Mouse (Mus musculus): ENCODE results near the gene Pecam1. TPM values are rescaled to one million over a fixed set of nuclear protein-coding genes. Genes with fewer than 3 reads are reported as not detected.

Gene Pecam1
- total and polyA plus RNA-seq, 2 experiments from 2014 or later, result 63.2 to 126 TPM

- 86% methylated on average over 10 of the region's 10 CpGs for WGBS
- no peak for ATAC-seq (ENCODE audit: insufficient read depth, low read depth)
Measured at GRCm38 (mm10) chr11:106724176-106724915, 26.1 kb downstream of the Pecam1 start.

GRCm38 (mm10) chr11:106723611-106724125, 26.8 kb downstream of the Pecam1 start:
- Histone ChIP-seq H3K4me1 (ENCODE audit: control insufficient read depth, insufficient read depth) (0 out of 2 replicates have a peak, but pooled peaks cover 10% of the 10 kb centered on the region), H3K4me2 (ENCODE audit: low read depth, low read length) (no peak overlapping the region), H3K27ac (ENCODE audit: low read depth) (no peak overlapping the region), H3K4me3 (ENCODE audit: low read depth, low read length) (no peak overlapping the region), H3K27me3 (ENCODE audit: control insufficient read depth, insufficient read depth, low read length) (no peaks in the 10 kb centered on the region), H3K36me3 (replicated peaks; ENCODE audit: control insufficient read depth, insufficient read depth, low read length) (no peaks in the 10 kb centered on the region), H3K9ac (replicated peaks; ENCODE audit: low read depth, low read length) (no peak overlapping the region), H3K9me3 (replicated peaks; ENCODE audit: control insufficient read depth, low read length) (no peaks in the 10 kb centered on the region)
- TF ChIP-seq CTCF (IDR thresholded peaks at IDR 0.05; ENCODE audit: low read depth), result no peak
- no peak for TF ChIP-seq EP300 (IDR thresholded peaks at IDR 0.05; ENCODE audit: low read depth)
- 69% methylated on average over 15 of the region's 15 CpGs for WGBS
- ATAC-seq (ENCODE audit: insufficient read depth, low read depth) (no peak), DNase-seq (ENCODE audit: low spot score) (no peak)

More at GRCm38 (mm10) chr11:106724176-106724915, 26.1 kb downstream of the Pecam1 start:
- H3K4me3 ChIP-seq (ENCODE audit: low read depth, low read length), result no peak overlapping the region
- no peaks in the 10 kb centered on the region for H3K36me3 ChIP-seq (replicated peaks; ENCODE audit: control insufficient read depth, insufficient read depth, low read length)
- no peak overlapping the region for H3K27ac ChIP-seq (ENCODE audit: low read depth)
- TF ChIP-seq EP300 (IDR thresholded peaks at IDR 0.05; ENCODE audit: low read depth), result no peak
- TF ChIP-seq CTCF (IDR thresholded peaks at IDR 0.05; ENCODE audit: low read depth), result no peak
- H3K9ac ChIP-seq (replicated peaks; ENCODE audit: low read depth, low read length), result no peak overlapping the region
- H3K27me3 ChIP-seq (ENCODE audit: control insufficient read depth, insufficient read depth, low read length), result no peaks in the 10 kb centered on the region
- no peaks in the 10 kb centered on the region for H3K9me3 ChIP-seq (replicated peaks; ENCODE audit: control insufficient read depth, low read length)
- 0 out of 2 replicates have a peak, but pooled peaks cover 11% of the 10 kb centered on the region for H3K4me1 ChIP-seq (ENCODE audit: control insufficient read depth, insufficient read depth)
- no peak for DNase-seq (ENCODE audit: low spot score)
- H3K4me2 ChIP-seq (ENCODE audit: low read depth, low read length), result no peak overlapping the region

- 7% methylated on average over 7 of the region's 7 CpGs for WGBS
- no peak for TF ChIP-seq EP300 (IDR thresholded peaks at IDR 0.05; ENCODE audit: low read depth)
- TF ChIP-seq CTCF (IDR thresholded peaks at IDR 0.05; ENCODE audit: low read depth), result no peak
- H3K4me1 ChIP-seq (ENCODE audit: control insufficient read depth, insufficient read depth), result 0 out of 2 replicates have a peak, but pooled peaks cover 7% of the 10 kb centered on the region
- no peaks in the 10 kb centered on the region for H3K9me3 ChIP-seq (replicated peaks; ENCODE audit: control insufficient read depth, low read length)
- peak; percentile 56 for DNase-seq (ENCODE audit: low spot score)
- H3K4me2 ChIP-seq (ENCODE audit: low read depth, low read length), result no peak overlapping the region
- H3K27ac ChIP-seq (ENCODE audit: low read depth), result peak overlapping the region; percentile 48
- H3K9ac ChIP-seq (replicated peaks; ENCODE audit: low read depth, low read length), result no peak overlapping the region
- no peaks in the 10 kb centered on the region for H3K27me3 ChIP-seq (ENCODE audit: control insufficient read depth, insufficient read depth, low read length)
- no peak overlapping the region for H3K4me3 ChIP-seq (ENCODE audit: low read depth, low read length)
- ATAC-seq (ENCODE audit: insufficient read depth, low read depth), result peak; percentile 83
- H3K36me3 ChIP-seq (replicated peaks; ENCODE audit: control insufficient read depth, insufficient read depth, low read length), result no peaks in the 10 kb centered on the region
Measured at GRCm38 (mm10) chr11:106722831-106723361, 27.5 kb downstream of the Pecam1 start.

- no peaks in the 10 kb centered on the region for H3K9me3 ChIP-seq (replicated peaks; ENCODE audit: control insufficient read depth, low read length)
- H3K4me2 ChIP-seq (ENCODE audit: low read depth, low read length), result no peak overlapping the region
- no peak overlapping the region for H3K27ac ChIP-seq (ENCODE audit: low read depth)
- no peak overlapping the region for H3K9ac ChIP-seq (replicated peaks; ENCODE audit: low read depth, low read length)
- no peak for ATAC-seq (ENCODE audit: insufficient read depth, low read depth)
- no peaks in the 10 kb centered on the region for H3K27me3 ChIP-seq (ENCODE audit: control insufficient read depth, insufficient read depth, low read length)
- 84% methylated on average over 8 of the region's 8 CpGs for WGBS
- 0 out of 2 replicates have a peak, but pooled peaks cover 7% of the 10 kb centered on the region for H3K4me1 ChIP-seq (ENCODE audit: control insufficient read depth, insufficient read depth)
- TF ChIP-seq CTCF (IDR thresholded peaks at IDR 0.05; ENCODE audit: low read depth), result no peak
- no peak for TF ChIP-seq EP300 (IDR thresholded peaks at IDR 0.05; ENCODE audit: low read depth)
- no peak overlapping the region for H3K4me3 ChIP-seq (ENCODE audit: low read depth, low read length)
- H3K36me3 ChIP-seq (replicated peaks; ENCODE audit: control insufficient read depth, insufficient read depth, low read length), result no peaks in the 10 kb centered on the region
- DNase-seq (ENCODE audit: low spot score), result no peak
Measured at GRCm38 (mm10) chr11:106720379-106720778, 30.0 kb downstream of the Pecam1 start.

GRCm38 (mm10) chr11:106716568-106716967, 33.9 kb downstream of the Pecam1 start:
- TF ChIP-seq EP300 (IDR thresholded peaks at IDR 0.05; ENCODE audit: low read depth) (no peak), CTCF (IDR thresholded peaks at IDR 0.05; ENCODE audit: low read depth) (no peak)
- WGBS, result 73% methylated on average over 5 of the region's 5 CpGs
- H3K27ac ChIP-seq (ENCODE audit: low read depth), result no peak overlapping the region
- no peak overlapping the region for H3K4me2 ChIP-seq (ENCODE audit: low read depth, low read length)
- ATAC-seq (ENCODE audit: insufficient read depth, low read depth) (no peak), DNase-seq (ENCODE audit: low spot score) (no peak)
- H3K9me3 ChIP-seq (replicated peaks; ENCODE audit: control insufficient read depth, low read length), result no peaks in the 10 kb centered on the region
- H3K4me3 ChIP-seq (ENCODE audit: low read depth, low read length), result no peak overlapping the region
- H3K4me1 ChIP-seq (ENCODE audit: control insufficient read depth, insufficient read depth), result no peaks in the 10 kb centered on the region
- no peaks in the 10 kb centered on the region for H3K36me3 ChIP-seq (replicated peaks; ENCODE audit: control insufficient read depth, insufficient read depth, low read length)
- H3K27me3 ChIP-seq (ENCODE audit: control insufficient read depth, insufficient read depth, low read length), result no peaks in the 10 kb centered on the region
- H3K9ac ChIP-seq (replicated peaks; ENCODE audit: low read depth, low read length), result no peak overlapping the region
